Mouse (Mus musculus) ovary, adult 10 weeks (tissue): ENCODE data around the gene Olfr811. TPM values are rescaled to one million over a fixed set of nuclear protein-coding genes. Genes with fewer than 3 reads are reported as not detected.

Source experiments
- polyA plus RNA-seq: library from polyadenylated mRNA; stranded (reverse); fragments of 350-450 nt; fragmentation: Illumina TruSeq; extraction: RNeasy Lipid Tissue Mini Kit (QIAGEN cat#74804); gene quantifications from one replicate; pipeline ENCODE4 v1.2.3, GENCODE M21; 2014

The Olfr811 gene
- polyA plus RNA-seq = not detected

DNA sequence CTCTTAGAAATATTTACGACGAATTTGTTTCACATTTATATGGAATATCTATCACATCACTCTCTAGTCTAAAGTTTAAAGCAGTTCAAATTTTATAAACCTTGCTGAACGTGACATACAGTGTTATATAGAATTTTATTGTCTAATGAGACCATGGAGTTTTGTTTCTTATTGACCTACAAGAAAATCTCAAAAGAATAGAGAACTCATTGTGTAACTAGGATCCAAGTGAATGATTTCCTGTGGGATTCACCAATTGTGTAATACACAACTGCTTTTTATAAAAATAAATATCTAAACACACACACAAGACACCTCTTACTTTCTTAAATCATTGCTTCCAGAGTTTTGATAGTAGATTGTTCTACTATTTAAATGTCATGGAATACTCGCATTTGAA lies at the start of gene Olfr811:
Gene Olfr811, minus strand, starts transcription at position 101 of the 400 bp plus-strand sequence.

DNA sequence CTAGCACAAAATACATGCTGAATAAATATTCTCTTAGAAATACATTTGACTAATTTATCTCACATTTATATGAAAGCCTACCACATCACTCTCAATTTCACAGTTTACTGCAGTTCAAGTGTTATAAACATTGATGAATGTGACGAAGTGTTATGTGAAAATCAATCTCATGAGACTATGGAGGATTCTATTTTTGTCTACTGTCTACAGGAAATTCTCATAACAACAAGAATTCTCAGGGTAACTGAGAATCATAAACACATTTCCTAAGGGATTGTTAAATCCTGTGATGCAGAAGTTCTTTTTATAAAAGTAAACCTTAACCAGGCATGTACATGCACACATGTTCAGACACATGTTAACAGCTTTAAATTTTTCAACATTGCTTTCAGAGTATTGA lies 41.8 kb upstream of the Olfr811 start, which contains the start of gene Olfr812:
Gene Olfr812, minus strand, starts transcription at position 101 of the 400 bp plus-strand sequence.

DNA sequence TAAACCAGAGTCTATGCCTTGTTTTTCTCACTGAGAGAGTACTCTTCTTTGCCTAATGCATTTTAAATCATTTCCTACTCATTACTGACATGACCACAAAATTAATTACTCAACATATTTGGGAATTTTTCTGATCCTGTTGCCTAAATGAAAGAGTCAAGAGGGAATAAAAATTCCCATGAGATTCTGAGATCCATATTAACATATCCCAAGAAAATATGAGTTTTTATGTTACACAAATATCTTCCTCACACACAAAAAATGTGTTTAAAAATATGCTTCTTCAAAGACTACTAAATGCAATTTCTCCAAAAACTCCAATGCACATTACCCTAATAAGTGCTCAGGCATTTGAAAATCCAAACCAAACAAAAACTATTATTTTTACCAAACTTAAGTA lies 9.4 kb downstream of the Olfr811 start, which contains the start of gene Olfr810:
Gene Olfr810, minus strand, starts transcription at position 101 of the 400 bp plus-strand sequence.

DNA sequence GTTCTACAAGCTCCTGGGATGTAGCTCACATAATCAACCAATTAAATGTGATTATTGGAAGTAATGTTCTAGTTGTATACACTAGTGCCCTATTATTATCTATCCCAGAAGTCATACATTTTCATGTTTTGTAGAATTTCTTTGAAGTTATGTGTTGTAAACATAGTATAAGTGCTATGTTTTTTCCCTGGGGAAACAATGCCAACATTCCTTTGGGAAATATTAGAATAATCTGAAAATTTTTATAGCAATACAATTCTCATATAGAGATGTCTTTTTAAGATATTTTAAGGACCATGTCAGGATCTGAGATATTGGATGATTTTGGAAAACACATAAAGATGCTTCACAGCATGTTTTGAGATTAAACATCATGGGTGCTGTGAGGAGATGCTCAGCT lies 29.9 kb downstream of the Olfr811 start, which contains the start of gene Olfr809:
Gene Olfr809, plus strand, starts transcription at position 301 of the 400 bp plus-strand sequence.

DNA sequence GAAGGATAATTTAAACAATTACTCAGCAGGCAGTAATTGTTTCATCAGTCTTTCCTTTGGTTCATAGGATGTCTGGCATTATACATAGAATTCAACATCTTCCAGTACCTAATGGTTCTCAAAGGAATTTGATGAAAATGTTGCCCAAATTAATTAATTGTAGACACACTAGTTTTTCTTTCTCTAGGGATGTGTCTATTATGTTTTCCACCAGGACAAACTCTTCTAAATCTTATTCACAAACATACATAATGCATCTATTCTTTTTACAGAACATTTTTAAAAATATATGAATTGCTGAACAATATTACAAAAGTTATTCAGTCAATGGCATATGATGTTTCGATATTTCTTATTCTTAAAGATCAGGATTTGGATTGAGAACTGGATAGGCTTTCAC lies 39.0 kb downstream of the Olfr811 start, which contains the start of gene Olfr808:
Gene Olfr808, plus strand, starts transcription at position 301 of the 400 bp plus-strand sequence.

DNA sequence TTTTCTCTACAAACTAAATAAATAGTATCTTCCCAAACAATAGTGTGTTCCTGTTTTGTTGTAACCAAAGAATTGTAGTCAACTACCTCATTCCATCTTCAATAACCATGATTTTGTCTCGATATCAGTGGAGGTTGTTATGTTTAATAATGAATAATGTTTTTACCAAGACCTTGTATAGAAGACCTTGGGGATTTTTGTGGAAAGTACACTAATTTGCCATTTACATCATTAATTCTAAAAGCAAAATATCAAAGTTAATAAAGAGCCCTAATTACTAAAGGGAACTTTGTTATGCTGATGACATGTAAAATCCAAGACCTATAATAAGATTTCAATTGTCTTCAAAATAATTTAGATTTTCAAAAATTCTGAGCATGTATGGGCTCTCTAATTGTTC lies 46.5 kb downstream of the Olfr811 start, which contains the start of gene Olfr807:
Gene Olfr807, minus strand, starts transcription at position 101 of the 400 bp plus-strand sequence.

Other genes with a start within 250 kb of the Olfr811 start
- not detected for gene Olfr794, start 236.7 kb downstream of the Olfr811 start, polyA plus RNA-seq
- not detected for gene Olfr796, start 191.8 kb downstream of the Olfr811 start, polyA plus RNA-seq
- gene Olfr798, start 176.5 kb downstream of the Olfr811 start, polyA plus RNA-seq = not detected
- not detected for gene Olfr799, start 166.9 kb downstream of the Olfr811 start, polyA plus RNA-seq
- gene Olfr800, start 146.7 kb downstream of the Olfr811 start, polyA plus RNA-seq = not detected
- not detected for gene Olfr801, start 130.5 kb downstream of the Olfr811 start, polyA plus RNA-seq
- gene Olfr802, start 116.2 kb downstream of the Olfr811 start, polyA plus RNA-seq = not detected
- gene Olfr803, start 110.1 kb downstream of the Olfr811 start, polyA plus RNA-seq = not detected
- gene Olfr804, start 101.2 kb downstream of the Olfr811 start, polyA plus RNA-seq = not detected
- gene Olfr805, start 75.0 kb downstream of the Olfr811 start, polyA plus RNA-seq = not detected
- not detected for gene Olfr806, start 62.5 kb downstream of the Olfr811 start, polyA plus RNA-seq
- not detected for gene Olfr807, start 46.6 kb downstream of the Olfr811 start, polyA plus RNA-seq
- not detected for gene Olfr808, start 38.9 kb downstream of the Olfr811 start, polyA plus RNA-seq
- gene Olfr809, start 29.8 kb downstream of the Olfr811 start, polyA plus RNA-seq = not detected
- 0.17 TPM for gene Olfr810, start 9.5 kb downstream of the Olfr811 start, polyA plus RNA-seq
- not detected for gene Olfr812, start 41.7 kb upstream of the Olfr811 start, polyA plus RNA-seq
- gene Olfr813, start 51.0 kb upstream of the Olfr811 start, polyA plus RNA-seq = not detected
- gene Olfr814, start 75.5 kb upstream of the Olfr811 start, polyA plus RNA-seq = not detected
- not detected for gene Olfr815, start 101.5 kb upstream of the Olfr811 start, polyA plus RNA-seq
- not detected for gene Olfr816, start 111.2 kb upstream of the Olfr811 start, polyA plus RNA-seq
- not detected for gene Olfr818, start 144.7 kb upstream of the Olfr811 start, polyA plus RNA-seq
- gene Olfr819, start 162.9 kb upstream of the Olfr811 start, polyA plus RNA-seq = 0.29 TPM
- gene Olfr247, start 171.7 kb upstream of the Olfr811 start, polyA plus RNA-seq = not detected
- not detected for gene Gm10310, start 180.7 kb upstream of the Olfr811 start, polyA plus RNA-seq
- gene Olfr820, start 208.2 kb upstream of the Olfr811 start, polyA plus RNA-seq = not detected
- gene Olfr821, start 226.0 kb upstream of the Olfr811 start, polyA plus RNA-seq = not detected